Mouse (Mus musculus) cerebellum, adult 2 months (tissue): ENCODE results near the gene 9130230L23Rik. TPM values are rescaled to one million over a fixed set of nuclear protein-coding genes. Genes with fewer than 3 reads are reported as not detected.
A peak's percentile ranks its signal among the peaks of the same experiment; 100 is the strongest.
"Not testable (repeated sequence)": the region's sequence is repeated elsewhere in the genome, so short reads cannot be mapped to it uniquely, and the experiment has no call there.

ENCODE experiments used
- DNase-seq, 2 experiments: peaks; one replicate each; pipeline ENCODE4 v3.0.0; 2021
- H3K27ac ChIP-seq: fragments of 200-500 bp; 2 replicates; pipeline ENCODE4 v1.5.1; 2012; ENCODE audit warnings: low read length, control low read depth, inconsistent platforms; ENCODE audit not compliant: insufficient read depth
- H3K27me3 ChIP-seq: fragments of 200-500 bp; 2 replicates; pipeline ENCODE4 v1.6.1; 2012; ENCODE audit warnings: inconsistent platforms, mild to moderate bottlenecking, low read length, moderate library complexity; ENCODE audit not compliant: control insufficient read depth, insufficient read depth
- H3K4me1 ChIP-seq: fragments of 200-500 bp; 2 replicates; pipeline ENCODE4 v1.6.1; 2011; ENCODE audit warnings: low read length; ENCODE audit not compliant: control insufficient read depth, insufficient read depth
- H3K4me3 ChIP-seq: fragments of 200-500 bp; replicated peaks from 2 replicates; pipeline ENCODE3; 2011; ENCODE audit warnings: mild to moderate bottlenecking, low read depth, low read length, control low read depth; ENCODE audit not compliant: insufficient read depth
- CTCF ChIP-seq: fragments of 200-500 bp; IDR thresholded peaks from 2 replicates; pipeline ENCODE4 v1.5.1; 2011; ENCODE audit warnings: low read depth, mild to moderate bottlenecking, control low read depth, low read length, moderate library complexity, borderline replicate concordance; ENCODE audit not compliant: insufficient read depth
- POLR2A ChIP-seq: fragments of 200-500 bp; IDR thresholded peaks from 2 replicates; pipeline ENCODE4 v1.6.1; 2011; ENCODE audit warnings: low read length, control low read depth, borderline replicate concordance; ENCODE audit not compliant: insufficient read depth
- WGBS: fragments of 180-500 bp; shearing (Covaris S2); methylation state at CpG from one replicate; pipeline ENCODE4 v1.1.7; 2018; 5-methylcytosine and 5-hydroxymethylcytosine counted together
- polyA plus RNA-seq: library from polyadenylated mRNA; depleted of rRNA; stranded (reverse); fragments of >200 nt; gene quantifications from 2 replicates; pipeline ENCODE4 v1.2.3, GENCODE M21; 2012

9130230L23Rik gene
- polyA plus RNA-seq, 1 experiment, result not detected

GRCm38 (mm10) chr5:66000567-66001125, 3.4 kb downstream of the 9130230L23Rik start:
- TF ChIP-seq POLR2A (no peak), CTCF (no peak)
- Histone ChIP-seq H3K27ac (no peak overlapping the region), H3K4me3 (no peak overlapping the region), H3K27me3 (no peaks in the 10 kb centered on the region), H3K4me1 (no peaks in the 10 kb centered on the region)
- DNase-seq, result no peak
- WGBS, result 72% methylated on average over 6 of the region's 6 CpGs

GRCm38 (mm10) chr5:66000074-66000473, 4.0 kb downstream of the 9130230L23Rik start:
- Histone ChIP-seq H3K27ac (no peak overlapping the region), H3K4me1 (no peaks in the 10 kb centered on the region), H3K4me3 (no peak overlapping the region), H3K27me3 (no peaks in the 10 kb centered on the region)
- TF ChIP-seq POLR2A (no peak), CTCF (no peak)
- peak in 1 of 2 experiments; percentile 4 for DNase-seq
- 26% methylated on average over 7 of the region's 7 CpGs for WGBS

GRCm38 (mm10) chr5:65999106-65999505, 5.0 kb downstream of the 9130230L23Rik start:
- Histone ChIP-seq H3K4me3 (no peak overlapping the region), H3K27me3 (no peaks in the 10 kb centered on the region), H3K27ac (no peak overlapping the region), H3K4me1 (no peaks in the 10 kb centered on the region)
- 75% methylated on average over 7 of the region's 7 CpGs for WGBS
- TF ChIP-seq POLR2A, result no peak
- TF ChIP-seq CTCF, result no peak
- no peak for DNase-seq

GRCm38 (mm10) chr5:65997813-65998212, 6.3 kb downstream of the 9130230L23Rik start:
- TF ChIP-seq POLR2A (no peak), CTCF (no peak)
- DNase-seq, result no peak

GRCm38 (mm10) chr5:65994643-65995042, 9.4 kb downstream of the 9130230L23Rik start:
- TF ChIP-seq POLR2A (no peak), CTCF (no peak)
- Histone ChIP-seq H3K27me3 (no peaks in the 10 kb centered on the region), H3K4me1 (no peaks in the 10 kb centered on the region), H3K4me3 (no peak overlapping the region), H3K27ac (no peak overlapping the region)
- DNase-seq, result peak in 1 of 2 experiments; percentile 3
- WGBS, result 72% methylated on average over 6 of the region's 6 CpGs

More at GRCm38 (mm10) chr5:65997813-65998212, 6.3 kb downstream of the 9130230L23Rik start:
- H3K4me1 ChIP-seq, result no peaks in the 10 kb centered on the region
- H3K27ac ChIP-seq, result no peak overlapping the region
- H3K27me3 ChIP-seq, result no peaks in the 10 kb centered on the region
- no peak overlapping the region for H3K4me3 ChIP-seq

- TF ChIP-seq POLR2A (no peak), CTCF (no peak)
- Histone ChIP-seq H3K27ac (no peak overlapping the region), H3K4me3 (no peak overlapping the region), H3K27me3 (no peaks in the 10 kb centered on the region), H3K4me1 (no peaks in the 10 kb centered on the region)
- 86% methylated on average over 2 of the region's 2 CpGs for WGBS
- no peak for DNase-seq
These were observed 12.9 kb downstream of the 9130230L23Rik start for GRCm38 (mm10) chr5:65991191-65991590.

- H3K27me3 ChIP-seq, H3K27ac ChIP-seq, DNase-seq, H3K4me1 ChIP-seq, H3K4me3 ChIP-seq: not testable (repeated sequence)
- WGBS, result 75% methylated on average over 3 of the region's 3 CpGs
These were observed 17.1 kb downstream of the 9130230L23Rik start for GRCm38 (mm10) chr5:65987004-65987403.

GRCm38 (mm10) chr5:65986426-65986825, 17.7 kb downstream of the 9130230L23Rik start:
- WGBS, result 97% methylated on average over 5 of the region's 5 CpGs
- Histone ChIP-seq H3K27ac (no peak overlapping the region), H3K27me3 (no peaks in the 10 kb centered on the region), H3K4me1 (no peaks in the 10 kb centered on the region), H3K4me3 (no peak overlapping the region)
- TF ChIP-seq CTCF (no peak), POLR2A (no peak)
- no peak for DNase-seq

- Histone ChIP-seq H3K4me3 (no peak overlapping the region), H3K27me3 (no peaks in the 10 kb centered on the region), H3K27ac (no peak overlapping the region), H3K4me1 (no peaks in the 10 kb centered on the region)
- WGBS, result 87% methylated on average over 13 of the region's 13 CpGs
- no peak for TF ChIP-seq CTCF
- TF ChIP-seq POLR2A, result no peak
- no peak for DNase-seq
These were observed 28.4 kb downstream of the 9130230L23Rik start for GRCm38 (mm10) chr5:65975731-65976130.
